In genomic region chr13:91223063-91223462, GRCm38 (mm10) we compare ENCODE assay signal across 8 mouse cellular contexts. TPM values are rescaled to one million over a fixed set of nuclear protein-coding genes. Genes with fewer than 3 reads are reported as not detected.
DNase-seq lines count a peak whose midpoint lies in the region; ATAC-seq and TF ChIP-seq lines count a peak whose summit lies in the region.

No protein-coding gene starts in this region.

- H3K4me2 ChIP-seq in liver, embryonic 11.5 days: peak overlapping the region; percentile 70
- peak overlapping the region; percentile 60 for H3K4me2 ChIP-seq in stomach, postnatal 0 days (replicated peaks; ENCODE audit: low read depth)

- no peak for TF ChIP-seq CTCF in E14TG2a.4 (conservative IDR thresholded peaks at IDR 0.05; ENCODE audit: low read length)
- no peak for TF ChIP-seq CTCF in stomach, postnatal 0 days (IDR thresholded peaks at IDR 0.05; ENCODE audit: low read depth)

- WGBS in liver, embryonic 11.5 days: 60% methylated on average over 1 of the region's 1 CpGs
- 64% methylated on average over 1 of the region's 1 CpGs for WGBS in stomach, postnatal 0 days

- no peaks in the 10 kb centered on the region for H3K36me3 ChIP-seq in E14TG2a.4 (ENCODE audit: insufficient read depth, low read length)
- no peaks in the 10 kb centered on the region for H3K36me3 ChIP-seq in liver, embryonic 11.5 days (ENCODE audit: control insufficient read depth, insufficient read depth, low read length)
- no peaks in the 10 kb centered on the region for H3K36me3 ChIP-seq in stomach, postnatal 0 days (ENCODE audit: control insufficient read depth, insufficient read depth, low read length)

- H3K4me1 ChIP-seq in E14TG2a.4 (replicated peaks; ENCODE audit: low read depth, low read length): peaks cover 56% of the 10 kb centered on the region
- peaks cover 6% of the 10 kb centered on the region for H3K4me1 ChIP-seq in liver, embryonic 11.5 days (replicated peaks; ENCODE audit: control insufficient read depth, insufficient read depth, low read length)
- peaks cover 2% of the 10 kb centered on the region; the same call in 1 of the 2 replicates for H3K4me1 ChIP-seq in stomach, postnatal 0 days (replicated peaks; ENCODE audit: control insufficient read depth, insufficient read depth)

- H3K9ac ChIP-seq in liver, embryonic 11.5 days (ENCODE audit: low read depth, low read length): peak overlapping the region; percentile 78; the same call in 1 of the 2 replicates
- H3K9ac ChIP-seq in stomach, postnatal 0 days (ENCODE audit: low read length): no peak overlapping the region

- ATAC-seq in liver, embryonic 11.5 days (replicated peaks; ENCODE audit: low FRiP score): no peak
- no peak for ATAC-seq in stomach, postnatal 0 days (ENCODE audit: low FRiP score, low TSS enrichment)

- no peak for TF ChIP-seq EP300 in stomach, postnatal 0 days (optimal IDR thresholded peaks at IDR 0.05)

- H3K4me3 ChIP-seq in E14TG2a.4 (replicated peaks; ENCODE audit: low read length): peak overlapping the region; percentile 81
- peak overlapping the region; percentile 73 for H3K4me3 ChIP-seq in liver, embryonic 11.5 days (ENCODE audit: low read depth, low read length)
- peak overlapping the region; percentile 69 for H3K4me3 ChIP-seq in stomach, postnatal 0 days (ENCODE audit: low read depth, low read length)

- intact Hi-C loops in left cerebral cortex, postnatal 4 days (cut with DNase I): loop anchor here (5.0 to 10.0 kb wide), 2 partner anchors 142 to 239 kb away; partner anchors contain the start of gene Ssbp2

- no peaks in the 10 kb centered on the region for H3K9me3 ChIP-seq in E14TG2a.4 (ENCODE audit: low read length)
- H3K9me3 ChIP-seq in liver, embryonic 11.5 days (ENCODE audit: control insufficient read depth, low read length): no peaks in the 10 kb centered on the region
- H3K9me3 ChIP-seq in stomach, postnatal 0 days (ENCODE audit: control insufficient read depth, low read length): no peaks in the 10 kb centered on the region

- peak overlapping the region; percentile 86; the same call in 1 of the 2 replicates for H3K27ac ChIP-seq in liver, embryonic 11.5 days (ENCODE audit: low read depth, low read length)
- peak overlapping the region; percentile 94 for H3K27ac ChIP-seq in stomach, postnatal 0 days (replicated peaks)

- DNase-seq in cerebellum, adult 8-10 months: peak; percentile 7
- no peak for DNase-seq in cerebellum, postnatal 4 days (ENCODE audit: low spot score in 2 of 2)
- peak; percentile 6 for DNase-seq in heart, adult 8-10 months (ENCODE audit: low spot score)
- DNase-seq in liver, embryonic 11.5 days (ENCODE audit: low spot score): no peak
- DNase-seq in stomach, postnatal 0 days (ENCODE audit: low spot score): no peak
- DNase-seq in left cerebral cortex, postnatal 4 days: no peak
- no peak for DNase-seq in layer of hippocampus, adult 8-10 months (ENCODE audit: low spot score in 2 of 2)

- H3K27me3 ChIP-seq in E14TG2a.4 (ENCODE audit: insufficient read depth, low read length): no peaks in the 10 kb centered on the region
- H3K27me3 ChIP-seq in liver, embryonic 11.5 days (replicated peaks; ENCODE audit: control insufficient read depth, insufficient read depth, low read length): no peaks in the 10 kb centered on the region
- no peaks in the 10 kb centered on the region for H3K27me3 ChIP-seq in stomach, postnatal 0 days (ENCODE audit: control insufficient read depth, insufficient read depth, low read length)

RNA-seq across cellular contexts. Expression of gene Atg10, which starts 0.7 kb away (rescaled TPM):
- total RNA-seq in heart, adult 8-10 months (2022): 10 to 100 TPM; 28.3 to 32.7 (median 28.8) TPM
- 7.9 and 8.2 TPM in 2 replicates for polyA plus RNA-seq in liver, embryonic 11.5 days (2014; fragmentation: Nextera tagmentation; extraction: Ambion mirVana)
- polyA plus RNA-seq in stomach, postnatal 0 days (2015; fragmentation: Nextera tagmentation; extraction: Ambion mirVana): 14.4 and 16.2 TPM in 2 replicates
- 1 to 10 TPM; 6.8 to 9.3 TPM for total RNA-seq in left cerebral cortex, postnatal 4 days (2021)
- 10 to 100 TPM; 13.8 to 18.1 (median 15.1) TPM for total RNA-seq in layer of hippocampus, adult 8-10 months (2022)

Comparison
In these comparisons a context has a peak if more than half of its experiments do, and no peak if none do; other contexts are left out.
1. DNase-seq: peak in cerebellum, adult 8-10 months (single experiment) and heart, adult 8-10 months (single experiment); none in cerebellum, postnatal 4 days (0 of 2), liver, embryonic 11.5 days (single experiment), stomach, postnatal 0 days (single experiment), left cerebral cortex, postnatal 4 days (single experiment) and layer of hippocampus, adult 8-10 months (0 of 2).
2. Peak in every context shown above with its lines, with median percentiles within 50 percentile points of each other: H3K4me3 ChIP-seq.